ENCODE assay signal across 21 mouse cellular contexts in genomic region chr2:156649450-156649849, GRCm38 (mm10).
"Had no signal": no experiment of that assay in that cellular context is flagged by ENCODE, and none has a peak within 500 bp of the region (broad histone marks: within the 10 kb centered on the region; RNA-seq: fewer than 3 reads in every experiment).

No protein-coding gene starts in this region.

- H3K4me1 ChIP-seq: intestine, embryonic 15.5 days; kidney, embryonic 15.5 days had no signal

- H3K27ac ChIP-seq: intestine, embryonic 15.5 days; kidney, embryonic 15.5 days; limb, embryonic 12.5 days; limb, embryonic 15.5 days; liver, embryonic 14.5 days; stomach, postnatal 0 days had no signal

- H3K4me2 ChIP-seq: intestine, embryonic 15.5 days; kidney, embryonic 15.5 days; limb, embryonic 12.5 days; limb, embryonic 15.5 days; liver, embryonic 11.5 days; lung, embryonic 14.5 days; midbrain, embryonic 11.5 days had no signal

- H3K9ac ChIP-seq: intestine, embryonic 15.5 days; kidney, embryonic 15.5 days; limb, embryonic 12.5 days; limb, embryonic 15.5 days; liver, embryonic 14.5 days; liver, postnatal 0 days; lung, embryonic 14.5 days had no signal

- ATAC-seq: intestine, embryonic 15.5 days; liver, postnatal 0 days had no signal

- H3K27me3 ChIP-seq: intestine, embryonic 15.5 days had no signal

- H3K4me3 ChIP-seq: intestine, embryonic 15.5 days; kidney, embryonic 15.5 days; limb, embryonic 12.5 days; limb, embryonic 15.5 days had no signal

- H3K9me3 ChIP-seq: intestine, embryonic 15.5 days; kidney, embryonic 15.5 days; limb, embryonic 12.5 days; limb, embryonic 15.5 days had no signal

- DNase-seq: kidney, adult 11 months; kidney, adult 8-10 months; kidney, postnatal 10 days; kidney, postnatal 36 days; liver, postnatal 0 days; lung, embryonic 14.5 days; lung, postnatal 10 days; midbrain, embryonic 14.5 days; retina, postnatal 1 day; right cerebral cortex, postnatal 4 days; thymus, adult 2 months; thymus, postnatal 14 days; thymus, postnatal 4 days had no signal

- H3K36me3 ChIP-seq: intestine, embryonic 15.5 days; kidney, embryonic 15.5 days; limb, embryonic 12.5 days; limb, embryonic 15.5 days had no signal
